Mouse (Mus musculus) activated CD4-positive, CD25-positive, alpha-beta regulatory T cell, adult 4 months (primary cell): ENCODE results near the gene Prm1. TPM values are rescaled to one million over a fixed set of nuclear protein-coding genes. Genes with fewer than 3 reads are reported as not detected.
"Not testable (repeated sequence)": the region's sequence is repeated elsewhere in the genome, so short reads cannot be mapped to it uniquely, and the experiment has no call there.

Experiments used
- ATAC-seq: one replicate; pipeline ENCODE4 v1.8.0; 2017
- polyA plus RNA-seq, 2 experiments: library from polyadenylated mRNA; unstranded; fragments of 100-300 nt; shearing (Covaris generic); gene quantifications; one replicate each; pipeline ENCODE4 v1.2.1; 2017

Prm1 gene
- polyA plus RNA-seq, 2 experiments from 2014 or later, result 0.77 TPM; not detected in 1

DNA sequence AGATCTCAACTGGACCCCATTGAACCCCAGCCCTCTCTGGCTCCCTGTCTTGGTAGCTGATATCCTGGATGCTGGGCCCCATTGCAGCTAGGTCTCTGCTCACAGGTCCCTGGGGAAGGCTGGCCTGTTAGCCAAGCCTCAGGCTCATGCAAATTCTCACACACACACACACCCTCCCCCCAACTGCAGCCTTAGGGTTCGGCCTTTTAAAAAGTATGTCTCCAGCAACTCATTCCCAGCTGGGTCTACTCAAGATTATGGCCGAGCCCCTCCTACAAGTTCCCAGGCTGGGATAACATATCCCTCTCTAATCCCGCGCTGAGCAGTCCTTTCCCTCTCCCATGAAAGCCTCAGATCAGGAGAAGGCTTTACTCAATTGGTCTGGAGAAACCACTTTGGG, 15.7 kb upstream of the Prm1 start:
- no peak for ATAC-seq

DNA sequence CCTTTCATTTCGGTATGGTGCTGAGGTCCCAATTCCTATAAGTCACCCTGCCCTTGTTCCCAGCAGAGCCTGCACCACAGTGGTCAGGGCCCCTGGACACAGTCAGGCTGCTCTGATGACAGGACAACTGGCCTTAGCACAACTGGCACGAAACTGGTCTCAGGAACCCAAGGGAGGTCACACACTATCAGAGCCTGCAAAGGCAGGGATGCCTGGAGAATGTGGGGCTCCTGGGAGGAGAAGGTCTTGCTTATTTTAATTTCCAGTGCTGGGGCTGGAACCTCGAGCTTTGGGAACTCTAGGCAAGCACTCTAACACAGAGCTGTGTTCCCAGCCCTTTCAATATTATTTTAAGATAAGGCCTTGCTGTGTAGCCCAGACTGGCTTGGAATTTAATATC, 14.3 kb upstream of the Prm1 start:
- no peak for ATAC-seq

GRCm38 (mm10) chr16:10818579-10819135, 13.0 kb upstream of the Prm1 start:
- no peak for ATAC-seq

DNA sequence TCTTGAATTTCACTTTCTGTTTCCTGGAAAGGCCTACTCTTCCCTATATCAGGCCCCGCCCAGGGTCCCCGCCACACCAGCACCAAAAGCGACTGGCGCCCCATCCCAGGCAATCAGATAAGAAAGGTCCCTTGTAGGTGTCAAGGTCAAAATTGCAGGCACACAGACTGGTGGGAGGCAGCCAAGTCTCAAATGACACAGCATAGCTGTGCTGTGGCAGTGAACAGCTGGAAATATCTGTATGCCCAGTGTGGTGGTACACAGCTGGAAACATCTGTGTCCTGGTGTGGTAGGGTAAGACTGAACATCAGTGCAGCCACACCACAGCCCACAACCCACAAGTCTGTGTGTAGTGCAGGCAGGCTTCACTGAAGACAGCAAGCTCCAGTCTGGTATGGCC, 9.2 kb upstream of the Prm1 start:
- ATAC-seq, result peak; percentile 47

DNA sequence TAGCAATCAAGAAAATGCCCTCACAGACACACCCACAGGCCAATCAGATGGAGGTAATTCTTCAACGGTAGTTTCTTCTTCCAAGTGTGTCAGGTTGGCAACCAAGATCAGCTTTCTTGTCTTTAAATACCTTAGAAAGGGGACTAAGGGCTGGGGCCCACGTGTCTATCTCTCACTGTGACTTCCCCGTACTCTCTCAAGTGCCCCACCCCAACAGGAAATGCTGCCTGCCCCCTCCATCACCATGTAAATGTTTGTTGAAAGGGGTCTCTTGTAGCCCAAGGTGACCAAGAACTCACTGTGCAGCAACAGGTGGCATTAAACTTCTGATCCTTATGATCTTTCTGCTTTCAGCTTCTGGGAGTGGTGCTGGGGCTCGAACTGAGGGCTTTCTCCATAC, 8.1 kb upstream of the Prm1 start:
- no peak for ATAC-seq

GRCm38 (mm10) chr16:10812865-10813371, 7.3 kb upstream of the Prm1 start, which contains the start of gene Gm11172:
Gene Gm11172, plus strand, starts transcription at chr16:10812915.
- ATAC-seq, result peak; percentile 25

DNA sequence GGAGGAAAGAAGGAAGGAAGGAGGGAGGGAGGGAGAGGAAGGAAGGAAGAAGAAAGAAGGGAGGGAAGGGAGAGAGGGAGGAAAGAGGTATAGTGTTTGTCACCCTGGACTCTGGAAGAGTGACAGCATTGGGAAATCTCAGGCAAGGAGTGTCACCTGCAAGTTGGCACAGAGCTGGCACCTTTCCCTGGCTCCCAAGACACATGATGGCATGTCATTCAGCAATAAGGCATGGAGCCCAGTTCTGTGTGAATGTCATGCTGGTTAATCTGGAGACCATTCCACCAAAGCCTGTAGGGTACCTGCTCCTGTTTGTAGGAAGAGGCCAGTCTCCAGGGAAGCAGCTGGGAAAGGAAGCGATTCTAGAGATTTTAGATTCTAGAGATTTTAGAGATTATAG, 4.7 kb upstream of the Prm1 start:
- no peak for ATAC-seq

DNA sequence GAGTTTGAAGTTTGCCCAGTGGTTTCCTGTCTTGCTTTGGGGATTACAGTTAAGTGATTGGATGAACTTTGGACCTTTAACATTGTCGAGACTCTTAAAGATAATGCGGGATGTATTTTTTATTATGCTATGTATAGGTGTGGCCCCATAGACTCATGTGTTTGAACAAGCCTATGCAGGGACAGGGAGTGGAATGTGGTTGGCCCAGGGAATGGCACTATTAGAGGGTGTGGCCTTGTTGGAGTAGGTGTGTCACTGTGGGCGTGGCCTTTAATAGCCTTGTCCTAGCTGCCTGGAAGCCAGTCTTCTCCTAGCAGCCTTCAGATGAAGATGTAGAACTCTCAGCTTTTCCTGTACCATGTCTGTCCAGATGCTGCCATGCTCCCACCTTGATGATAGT, 3.2 kb downstream of the Prm1 start:
- not testable (repeated sequence) for ATAC-seq

DNA sequence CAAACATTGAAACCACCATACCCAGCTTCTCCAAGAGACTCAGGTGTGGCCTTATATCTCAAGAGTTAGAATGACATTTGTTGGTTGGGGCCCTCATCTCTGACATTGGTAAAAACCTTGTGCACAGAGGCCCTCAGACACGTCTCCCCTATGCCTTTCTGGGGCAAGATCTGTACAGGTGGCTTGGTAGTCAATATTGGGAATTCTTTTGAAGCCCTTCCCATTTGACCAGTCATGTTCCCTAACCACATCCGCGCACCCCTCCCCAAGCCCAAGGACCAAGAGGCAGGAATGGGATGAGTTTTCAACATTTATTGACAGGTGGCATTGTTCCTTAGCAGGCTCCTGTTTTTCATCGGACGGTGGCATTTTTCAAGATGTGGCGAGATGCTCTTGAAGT, 9.6 kb downstream of the Prm1 start, which contains the start of gene Prm2:
Gene Prm2 (minus strand): TSS at position 101 of the 400 bp plus-strand sequence.
- ATAC-seq, result no peak

DNA sequence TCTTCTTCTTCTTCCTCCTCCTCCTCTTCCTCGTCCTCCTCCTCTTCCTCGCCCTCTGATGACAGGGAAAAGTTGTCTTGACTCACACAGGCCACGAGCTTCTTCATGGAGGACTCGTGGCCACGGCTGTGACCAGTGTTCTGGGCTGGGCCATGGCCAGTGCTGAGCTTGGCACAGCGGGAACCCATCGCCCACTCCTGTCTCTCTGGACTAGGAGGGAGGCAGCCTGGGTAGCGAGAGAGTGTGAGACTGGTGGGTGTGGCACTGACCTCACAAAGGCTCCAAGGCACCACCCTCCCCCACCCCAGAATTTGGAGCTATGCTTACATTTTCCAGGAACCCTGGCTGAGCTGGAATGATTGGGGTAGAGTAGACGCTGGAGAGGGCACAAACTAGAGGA, 14.9 kb downstream of the Prm1 start, which contains the start of gene Prm3:
Gene Prm3 (minus strand): TSS at position 213 of the 400 bp plus-strand sequence.
- no peak for ATAC-seq

DNA sequence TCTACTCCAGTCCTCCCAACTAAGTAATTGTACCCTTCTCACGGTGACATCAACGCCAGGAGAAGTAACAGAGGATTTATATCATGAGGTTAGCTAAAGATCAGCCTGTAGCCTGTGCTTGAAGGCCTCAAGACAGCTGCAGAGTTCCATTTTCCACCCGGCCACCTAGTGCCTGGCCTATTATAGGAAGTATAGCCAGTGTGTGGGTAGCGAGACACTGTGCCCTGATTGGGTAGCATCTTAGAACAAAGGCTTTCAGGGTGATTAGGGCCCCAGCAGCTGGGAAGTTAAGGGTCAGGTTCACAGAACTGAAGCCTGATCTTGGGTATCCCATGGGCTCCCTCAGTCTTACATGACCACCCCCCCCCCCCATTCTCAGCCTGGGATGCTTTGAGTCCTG, 16.8 kb downstream of the Prm1 start:
- ATAC-seq, result no peak

DNA sequence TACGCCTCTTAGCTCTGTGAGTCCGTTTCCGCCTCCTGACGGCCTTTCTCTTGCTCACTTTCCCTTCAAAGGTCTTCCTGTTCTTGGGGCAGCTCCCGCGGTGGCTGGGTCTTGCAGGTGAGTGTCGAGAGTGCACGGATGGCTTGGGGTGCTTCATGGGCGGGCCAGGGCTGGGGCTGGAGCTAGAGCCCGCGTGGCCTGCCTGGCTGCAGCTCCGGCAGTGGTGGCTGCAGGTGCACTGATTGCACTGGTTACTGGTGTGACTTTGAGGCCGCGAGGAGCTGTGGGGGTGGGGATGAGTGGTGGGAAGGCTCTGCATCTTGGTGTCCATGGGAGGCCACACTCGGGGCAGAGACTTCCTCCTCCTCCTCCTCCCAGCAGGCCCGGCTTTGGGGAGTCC, 17.4 kb downstream of the Prm1 start, which contains the start of gene Tnp2:
Gene Tnp2 (minus strand): TSS at position 390 of the 400 bp plus-strand sequence.
- no peak for ATAC-seq

DNA sequence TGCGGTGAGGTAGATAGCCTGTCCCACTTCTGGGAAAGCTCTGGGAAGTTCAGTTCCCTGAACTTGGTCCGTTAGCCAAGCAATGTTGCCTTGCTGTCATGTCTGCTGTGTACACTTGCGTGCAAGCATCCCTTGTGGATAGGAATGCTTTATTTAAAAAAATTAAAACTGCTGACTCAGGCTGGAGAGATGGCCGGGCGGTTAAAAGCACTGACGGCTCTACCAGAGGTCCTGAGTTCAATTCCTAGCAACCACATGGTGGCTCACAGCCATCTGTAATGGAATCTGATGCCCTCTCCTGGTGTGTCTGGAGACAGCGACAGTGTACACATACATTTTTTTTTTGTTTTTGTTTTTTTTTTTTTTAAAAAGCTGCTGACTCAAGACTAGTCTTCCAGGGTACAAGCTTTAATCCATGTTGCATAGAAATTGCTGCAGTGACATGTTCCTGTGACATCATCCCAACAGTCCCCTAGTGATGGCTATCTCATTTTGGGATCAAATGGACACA, 18.0 kb downstream of the Prm1 start:
- ATAC-seq, result no peak

- ATAC-seq, result no peak
Observed at GRCm38 (mm10) chr16:10786782-10787547, 18.7 kb downstream of the Prm1 start.

GRCm38 (mm10) chr16:10786288-10786687, 19.4 kb downstream of the Prm1 start:
- peak; percentile 50 for ATAC-seq

DNA sequence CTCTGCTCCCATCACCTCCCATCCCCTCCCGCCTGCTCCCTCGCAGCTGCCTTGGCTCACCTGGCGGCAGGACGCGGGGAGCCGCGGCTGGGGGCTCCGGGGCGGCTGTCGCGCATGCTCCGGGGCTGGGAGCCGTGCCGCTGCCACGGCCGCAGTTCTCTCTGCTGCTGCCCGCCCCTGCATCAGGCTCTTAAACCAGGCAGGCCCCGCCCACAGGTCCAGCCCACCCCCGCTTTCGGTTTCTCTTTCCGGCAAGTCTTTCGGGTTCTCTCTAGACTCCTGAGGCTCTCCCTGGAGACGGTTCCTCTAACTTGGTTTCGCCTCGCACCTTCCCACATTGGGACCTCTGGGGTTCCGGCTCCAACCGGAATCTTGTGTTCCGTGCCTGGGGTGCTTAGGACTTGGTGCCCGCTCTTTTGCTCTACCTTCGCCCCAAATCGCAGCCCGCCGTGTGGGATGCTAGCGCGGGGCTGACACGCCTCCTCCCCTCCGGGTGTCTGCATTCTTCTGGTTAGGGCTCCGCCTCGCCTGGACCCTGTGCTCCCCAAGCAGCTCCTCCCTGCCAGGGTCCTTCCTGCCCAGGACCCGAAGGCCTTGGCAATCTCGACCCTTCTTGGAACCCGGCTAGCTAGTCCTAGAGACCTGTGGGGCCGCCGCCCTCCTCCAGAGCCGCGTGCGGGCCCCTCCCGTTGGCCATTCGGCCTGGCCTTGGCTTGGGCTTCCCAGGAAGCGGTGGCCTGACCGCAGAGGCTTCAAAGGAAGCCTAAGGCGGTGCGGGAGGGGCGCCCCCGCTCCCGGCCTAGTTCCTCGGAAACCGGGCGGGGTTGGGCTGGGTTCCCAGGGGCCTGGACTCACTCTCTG, 20.0 kb downstream of the Prm1 start, which contains the start of gene Socs1:
Gene Socs1 (minus strand): TSS at position 166 of the 861 bp plus-strand sequence.
- peak; percentile 37 for ATAC-seq

DNA sequence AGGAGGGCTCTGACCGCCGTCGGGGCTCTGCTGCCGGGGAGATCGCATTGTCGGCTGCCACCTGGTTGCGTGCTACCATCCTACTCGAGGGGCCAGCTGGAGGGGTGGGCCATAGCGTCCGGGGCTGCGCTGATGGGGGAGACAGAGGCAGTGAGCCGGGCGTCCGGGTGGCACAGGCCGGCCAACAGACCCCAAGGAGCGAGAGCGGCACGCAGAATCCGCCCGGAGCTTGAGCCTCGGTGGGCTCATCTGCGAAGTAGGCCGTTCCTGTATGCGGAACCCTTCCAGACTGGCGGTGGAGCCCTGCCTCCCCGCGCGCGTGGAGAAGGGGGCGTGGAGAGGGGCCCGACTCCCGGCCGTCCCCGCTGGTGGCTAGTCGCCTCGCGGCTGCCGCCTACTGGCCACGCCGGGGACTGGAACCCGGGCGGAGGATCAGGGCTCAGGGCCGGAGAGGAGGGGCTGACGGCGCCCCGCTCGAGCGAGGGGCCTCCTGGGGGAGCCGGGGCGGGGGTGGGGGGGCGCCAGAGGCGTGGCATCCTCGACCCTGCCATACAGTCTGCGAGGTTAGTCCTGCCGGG, 20.8 kb downstream of the Prm1 start:
- peak; percentile 27 for ATAC-seq

DNA sequence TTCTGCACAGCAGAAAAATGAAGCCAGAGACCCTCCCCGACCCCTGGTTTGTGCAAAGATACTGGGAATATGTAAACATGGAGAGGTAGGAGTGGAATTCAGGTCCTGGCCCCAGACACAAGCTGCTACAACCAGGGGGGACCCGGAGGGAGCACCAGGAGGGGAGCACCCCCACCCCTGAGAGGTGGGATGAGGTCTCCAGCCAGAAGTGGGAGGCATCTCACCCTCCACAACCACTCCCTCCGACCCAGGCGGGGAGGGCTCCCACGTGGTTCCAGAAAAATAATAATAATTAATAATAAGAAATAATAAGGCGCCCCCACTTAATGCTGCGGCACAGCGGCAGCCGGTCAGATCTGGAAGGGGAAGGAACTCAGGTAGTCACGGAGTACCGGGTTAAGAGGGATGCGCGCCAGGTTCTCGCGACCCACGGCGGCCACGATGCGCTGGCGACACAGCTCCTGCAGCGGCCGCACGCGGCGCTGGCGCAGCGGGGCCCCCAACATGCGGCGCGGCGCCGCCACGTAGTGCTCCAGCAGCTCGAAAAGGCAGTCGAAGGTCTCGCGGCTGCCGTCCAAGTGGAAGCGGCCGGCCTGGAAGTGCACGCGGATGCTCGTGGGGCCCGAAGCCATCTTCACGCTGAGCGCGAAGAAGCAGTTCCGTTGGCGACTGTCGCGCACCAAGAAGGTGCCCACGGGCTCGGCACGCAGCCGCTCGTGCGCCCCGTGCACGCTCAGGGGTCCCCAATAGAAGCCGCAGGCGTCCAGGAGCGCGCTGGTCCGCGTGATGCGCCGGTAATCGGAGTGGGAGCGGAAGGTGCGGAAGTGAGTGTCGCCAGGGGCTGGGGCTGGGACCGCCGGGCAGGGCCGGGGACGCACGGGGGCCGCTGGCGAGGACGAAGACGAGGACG, 21.5 kb downstream of the Prm1 start:
- no peak for ATAC-seq

- no peak for ATAC-seq
Observed at GRCm38 (mm10) chr16:10783451-10783850, 22.2 kb downstream of the Prm1 start.

GRCm38 (mm10) chr16:10783152-10783434, 22.5 kb downstream of the Prm1 start:
- no peak for ATAC-seq
